Mouse (Mus musculus): ENCODE results near the gene Acbd6.

DNA sequence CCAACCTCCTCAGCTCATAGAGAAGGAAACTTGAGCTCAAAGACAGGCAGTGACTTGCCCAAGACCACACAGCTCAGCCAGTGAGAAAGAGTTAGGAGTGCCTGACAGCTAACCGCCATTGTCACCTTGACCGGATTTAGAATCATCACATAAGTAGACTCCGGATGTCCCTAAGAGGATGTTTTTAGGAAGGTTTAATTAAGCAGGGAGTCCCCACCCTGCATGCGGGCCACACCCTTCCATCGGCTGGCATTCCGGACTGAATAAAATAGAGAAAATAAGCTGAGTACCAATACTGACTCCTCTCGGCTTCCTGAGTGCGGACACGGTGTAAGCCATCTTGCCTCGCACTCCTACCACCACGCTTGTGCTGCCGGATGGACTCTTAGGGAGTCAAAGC is 159.4 kb downstream of the Acbd6 start:
- no peak for TF ChIP-seq CTCF (conservative IDR thresholded peaks at IDR 0.05; ENCODE audit: low read length)
- TF ChIP-seq POU5F1 (IDR thresholded peaks at IDR 0.05; ENCODE audit: borderline replicate concordance, low read length): no peak
- no peak for TF ChIP-seq NANOG (IDR thresholded peaks at IDR 0.05; ENCODE audit: borderline replicate concordance, low read length)
